Comparison of ENCODE assay signal across 19 mouse cellular contexts in genomic region chr8:110779924-110780718, GRCm38 (mm10). TPM values are rescaled to one million over a fixed set of nuclear protein-coding genes. Genes with fewer than 3 reads are reported as not detected.
DNase-seq lines count a peak whose midpoint lies in the region; ATAC-seq and TF ChIP-seq lines count a peak whose summit lies in the region.
"Had no signal": no experiment of that assay in that cellular context is flagged by ENCODE, and none has a peak within 500 bp of the region (broad histone marks: within the 10 kb centered on the region; RNA-seq: fewer than 3 reads in every experiment).

No protein-coding gene starts in this region.

- H3K4me2 ChIP-seq in intestine, postnatal 0 days (replicated peaks; ENCODE audit: low read depth), result no peak overlapping the region
- H3K4me2 ChIP-seq: embryonic facial prominence, embryonic 13.5 days; forebrain, embryonic 12.5 days; hindbrain, embryonic 15.5 days; kidney, embryonic 15.5 days; liver, embryonic 13.5 days; midbrain, embryonic 12.5 days had no signal

- H3K79me3 ChIP-seq in C2C12 (ENCODE audit: low read depth), result peaks cover 45% of the 10 kb centered on the region

- H3ac ChIP-seq in C2C12 (ENCODE audit: control insufficient read depth, insufficient read length, low read depth), result no peak overlapping the region

- peaks cover 82% of the 10 kb centered on the region for H3K79me2 ChIP-seq in C2C12 (ENCODE audit: control insufficient read depth, insufficient read depth)

- no peaks in the 10 kb centered on the region for H3K27me3 ChIP-seq in C2C12 (ENCODE audit: control insufficient read depth, insufficient read depth, insufficient read length)
- H3K27me3 ChIP-seq in intestine, postnatal 0 days (replicated peaks; ENCODE audit: control insufficient read depth, insufficient read depth, low read length), result no peaks in the 10 kb centered on the region
- H3K27me3 ChIP-seq: embryonic facial prominence, embryonic 13.5 days; forebrain, embryonic 12.5 days; hindbrain, embryonic 15.5 days; kidney, embryonic 15.5 days; liver, embryonic 13.5 days; midbrain, embryonic 12.5 days had no signal

- TF ChIP-seq CTCF in gastrocnemius, adult 2 months (IDR thresholded peaks at IDR 0.05), result no peak
- TF ChIP-seq CTCF in C2C12 (IDR thresholded peaks at IDR 0.05; ENCODE audit: control insufficient read depth, insufficient read depth, insufficient read length), result no peak
- TF ChIP-seq CTCF in intestine, postnatal 0 days (IDR thresholded peaks at IDR 0.05; ENCODE audit: low read depth), result no peak

- no peak overlapping the region for H3K4me3 ChIP-seq in gastrocnemius, adult 2 months
- no peak overlapping the region for H3K4me3 ChIP-seq in C2C12 (ENCODE audit: insufficient read depth, poor library complexity, severe bottlenecking)
- no peak overlapping the region for H3K4me3 ChIP-seq in intestine, postnatal 0 days (ENCODE audit: low read depth, low read length)
- H3K4me3 ChIP-seq: embryonic facial prominence, embryonic 13.5 days; forebrain, embryonic 12.5 days; hindbrain, embryonic 15.5 days; kidney, embryonic 15.5 days; liver, embryonic 13.5 days; midbrain, embryonic 12.5 days had no signal

- H3K36me3 ChIP-seq in C2C12 (ENCODE audit: control insufficient read depth, insufficient read depth), result peaks cover 31% of the 10 kb centered on the region
- no peaks in the 10 kb centered on the region for H3K36me3 ChIP-seq in intestine, postnatal 0 days (ENCODE audit: control insufficient read depth, insufficient read depth)
- H3K36me3 ChIP-seq: embryonic facial prominence, embryonic 13.5 days; forebrain, embryonic 12.5 days; G1E; hindbrain, embryonic 15.5 days; kidney, embryonic 15.5 days; liver, embryonic 13.5 days; midbrain, embryonic 12.5 days had no signal

- intact Hi-C loops in gastrocnemius, adult 2 months (cut with DNase I), result no loop called here

- H3K4me1 ChIP-seq in intestine, postnatal 0 days (replicated peaks; ENCODE audit: control insufficient read depth, insufficient read depth, low read length), result no peaks in the 10 kb centered on the region
- H3K4me1 ChIP-seq: embryonic facial prominence, embryonic 13.5 days; forebrain, embryonic 12.5 days; hindbrain, embryonic 15.5 days; kidney, embryonic 15.5 days; liver, embryonic 13.5 days; midbrain, embryonic 12.5 days had no signal

- H3K9ac ChIP-seq in intestine, postnatal 0 days (ENCODE audit: low read depth, low read length), result no peak overlapping the region
- H3K9ac ChIP-seq: embryonic facial prominence, embryonic 13.5 days; forebrain, embryonic 12.5 days; hindbrain, embryonic 15.5 days; kidney, embryonic 15.5 days; liver, embryonic 13.5 days; midbrain, embryonic 12.5 days had no signal

- peak overlapping the region; percentile 28; the same call in 1 of the 2 replicates for H3K27ac ChIP-seq in gastrocnemius, adult 2 months
- no peak overlapping the region for H3K27ac ChIP-seq in intestine, postnatal 0 days (ENCODE audit: low read depth, low read length)
- H3K27ac ChIP-seq: embryonic facial prominence, embryonic 13.5 days; forebrain, embryonic 12.5 days; hindbrain, embryonic 15.5 days; kidney, embryonic 15.5 days; liver, embryonic 13.5 days; midbrain, embryonic 12.5 days had no signal

- 56% methylated on average over 13 of the region's 13 CpGs for WGBS in intestine, postnatal 0 days

- ATAC-seq in intestine, postnatal 0 days, result peak; percentile 38

- no peaks in the 10 kb centered on the region for H3K9me3 ChIP-seq in intestine, postnatal 0 days (ENCODE audit: control insufficient read depth)
- H3K9me3 ChIP-seq: embryonic facial prominence, embryonic 13.5 days; forebrain, embryonic 12.5 days; hindbrain, embryonic 15.5 days; kidney, embryonic 15.5 days; liver, embryonic 13.5 days had no signal

- DNase-seq in gastrocnemius, adult 2 months, result no peak
- DNase-seq in gastrocnemius, postnatal 10 days, result no peak
- peak; percentile 28 for DNase-seq in kidney, postnatal 14 days
- no peak for DNase-seq in kidney, postnatal 4 days
- DNase-seq in cerebellum, postnatal 36 days, result no peak
- DNase-seq: cerebellum, adult 11 months; heart, adult 18-20 months; liver, embryonic 13.5 days; lung, postnatal 4 days; thymus, postnatal 36 days had no signal

TF ChIP-seq in C2C12, 6 proteins besides CTCF, POLR2A, EP300 and RAD21:
- TF ChIP-seq CEBPB (IDR thresholded peaks at IDR 0.05; ENCODE audit: low read depth) (peak; percentile 3), FOSL1 (IDR thresholded peaks at IDR 0.05; ENCODE audit: insufficient read depth, low read length, poor library complexity, severe bottlenecking) (peak; percentile 41), MYOG (IDR thresholded peaks at IDR 0.05; ENCODE audit: control insufficient read depth, extremely low read depth, insufficient read length) (no peak), MAX (IDR thresholded peaks at IDR 0.05) (no peak)

RNA-seq across cellular contexts. Expression of gene Il34, which starts 25.6 kb away (rescaled TPM):
- 1 to 10 TPM; 5.2 TPM for total RNA-seq in gastrocnemius, adult 2 months (2021)
- 10 to 100 TPM; 12.3 to 14.4 TPM for total RNA-seq in gastrocnemius, postnatal 10 days (2021)
- polyA plus RNA-seq in C2C12 (2012; fragmentation: generic; extraction: Trizol), result 8.6 TPM
- 2.7 and 3.0 TPM in 2 replicates for polyA plus RNA-seq in intestine, postnatal 0 days (2015; fragmentation: Nextera tagmentation; extraction: Ambion mirVana)
- total RNA-seq: G1E; neutrophil, adult 5-6 weeks had no signal
- polyA plus RNA-seq: G1E had no signal

RNA-seq across cellular contexts. Expression of gene Mtss1l, which starts 58.8 kb away (rescaled TPM):
- total RNA-seq in gastrocnemius, adult 2 months (2021), result 100 to 1,000 TPM in 1 of 2 experiments, 10 to 100 TPM in 1; 85.5 to 125 TPM
- total RNA-seq in gastrocnemius, postnatal 10 days (2021), result 10 to 100 TPM; 58.6 to 71.8 TPM
- polyA plus RNA-seq in C2C12 (2012; fragmentation: generic; extraction: Trizol), result 26.1 TPM
- 4.2 and 4.4 TPM in 2 replicates for polyA plus RNA-seq in intestine, postnatal 0 days (2015; fragmentation: Nextera tagmentation; extraction: Ambion mirVana)
